Mouse (Mus musculus) CD8-positive naive resting alpha-beta T cell, adult 2 months (primary cell): Measurements from ENCODE around the gene Olfr1369-ps1.
"Not testable (repeated sequence)": the region's sequence is repeated elsewhere in the genome, so short reads cannot be mapped to it uniquely, and the experiment has no call there.

Source experiments
- DNase-seq, 2 experiments: peaks; one replicate each; pipeline ENCODE4 v3.0.0; 2022; ENCODE audit warnings: low read depth in 2 of 2, low spot score in 2 of 2

Gene Olfr1369-ps1

DNA sequence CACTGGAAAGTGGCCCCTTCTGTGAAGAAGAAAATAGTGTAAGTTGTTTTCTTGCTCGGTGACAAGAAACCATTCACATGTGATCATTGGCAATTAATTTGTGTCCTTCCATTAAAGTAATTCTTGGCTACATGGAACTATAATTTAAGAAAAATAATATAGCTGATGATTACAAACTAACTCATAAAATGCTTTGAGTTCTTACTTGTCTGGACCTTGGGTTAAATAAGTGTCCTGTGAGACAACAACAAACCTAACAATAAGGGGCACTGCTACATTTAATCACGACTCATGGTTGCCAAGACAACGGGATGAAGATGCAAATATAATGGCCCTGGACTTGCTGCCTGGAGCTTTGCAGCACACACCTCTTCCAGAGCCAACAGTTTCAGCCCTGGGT is at the start of gene Olfr1369-ps1:
Gene Olfr1369-ps1, plus strand, starts transcription at position 301 of the 400 bp plus-strand sequence.
- not testable (repeated sequence) for DNase-seq

DNA sequence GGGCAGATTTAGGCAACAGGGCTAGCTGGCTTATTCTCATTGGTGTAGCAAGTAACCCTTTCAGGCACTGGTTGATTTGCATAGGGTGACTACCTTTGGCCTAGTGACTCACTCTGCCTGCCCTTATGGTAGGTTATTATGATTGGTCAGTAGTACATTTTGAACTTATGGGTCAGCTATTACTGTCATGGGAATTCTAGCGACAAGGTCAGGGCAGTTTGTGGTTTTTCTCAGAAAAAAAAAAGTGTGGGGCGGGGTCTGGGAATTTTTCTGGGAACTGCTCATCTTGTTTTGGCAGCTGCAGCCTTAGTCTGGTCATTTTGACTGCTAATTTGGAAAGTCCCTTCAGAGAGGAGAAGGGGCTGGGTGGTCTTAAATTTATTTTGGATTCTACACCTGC is 45.3 kb upstream of the Olfr1369-ps1 start:
- no peak for DNase-seq

DNA sequence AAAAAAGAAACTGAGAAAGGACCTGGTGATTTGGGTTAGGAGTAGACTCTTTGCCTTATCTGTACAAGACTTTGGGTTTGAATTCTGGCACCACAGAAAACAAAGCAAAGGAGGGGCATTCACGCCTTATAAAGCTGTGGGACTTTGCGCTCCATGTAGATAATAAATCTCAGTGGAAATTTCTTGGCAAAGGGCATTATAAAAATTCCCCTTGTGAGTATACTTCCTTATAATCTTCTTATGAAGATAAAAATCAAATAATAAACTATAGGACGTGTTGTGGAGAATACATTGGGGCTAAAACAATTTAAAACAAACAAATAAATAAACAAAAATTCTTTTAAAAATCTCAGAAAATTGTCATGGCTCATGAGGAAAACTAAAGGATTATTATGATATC is 36.4 kb upstream of the Olfr1369-ps1 start, which contains the start of gene Olfr1370:
Gene Olfr1370, minus strand, starts transcription at position 101 of the 400 bp plus-strand sequence.
- no peak for DNase-seq

DNA sequence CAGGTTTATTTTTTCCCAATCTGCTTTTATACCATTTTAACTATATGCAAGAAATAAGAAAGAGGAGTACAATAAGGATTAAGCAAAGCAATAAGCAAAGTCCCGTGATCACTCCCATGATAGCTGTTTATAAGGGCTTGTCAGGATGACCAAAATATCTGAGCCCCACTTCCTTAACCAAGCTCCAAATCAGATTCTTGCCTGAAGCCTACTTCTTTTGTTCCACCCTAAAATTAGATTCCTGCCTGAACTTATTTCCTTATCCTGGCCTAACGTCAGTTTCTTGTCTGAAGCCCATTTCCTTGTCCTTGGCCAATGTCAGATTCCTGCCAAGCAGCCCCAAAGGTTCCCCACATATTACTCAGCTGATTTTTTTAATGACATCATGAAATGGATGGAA is 28.6 kb upstream of the Olfr1369-ps1 start:
- DNase-seq, result no peak

- no peak for DNase-seq
Measured at GRCm38 (mm10) chr13:21109759-21110158, 1.5 kb upstream of the Olfr1369-ps1 start.

DNA sequence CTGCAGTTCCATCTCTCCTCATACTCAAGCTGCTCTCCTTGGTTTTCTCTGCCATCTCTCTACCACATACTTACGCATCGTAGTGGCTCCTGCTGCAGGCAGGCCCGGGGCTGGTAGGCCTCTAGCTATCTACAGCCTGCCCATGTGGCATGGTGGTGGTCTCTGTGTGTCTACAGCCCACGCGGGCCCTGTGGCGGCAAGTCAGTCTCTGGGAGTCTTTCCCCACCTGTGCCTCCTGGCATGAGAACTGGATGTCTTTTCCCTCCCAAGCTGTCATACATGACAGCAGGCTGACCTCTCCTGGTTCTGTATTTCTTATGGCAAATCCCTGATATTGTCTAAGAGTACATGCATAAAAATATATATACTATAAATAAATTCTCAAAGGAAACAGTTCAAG is 842 bp upstream of the Olfr1369-ps1 start:
- DNase-seq, result no peak

DNA sequence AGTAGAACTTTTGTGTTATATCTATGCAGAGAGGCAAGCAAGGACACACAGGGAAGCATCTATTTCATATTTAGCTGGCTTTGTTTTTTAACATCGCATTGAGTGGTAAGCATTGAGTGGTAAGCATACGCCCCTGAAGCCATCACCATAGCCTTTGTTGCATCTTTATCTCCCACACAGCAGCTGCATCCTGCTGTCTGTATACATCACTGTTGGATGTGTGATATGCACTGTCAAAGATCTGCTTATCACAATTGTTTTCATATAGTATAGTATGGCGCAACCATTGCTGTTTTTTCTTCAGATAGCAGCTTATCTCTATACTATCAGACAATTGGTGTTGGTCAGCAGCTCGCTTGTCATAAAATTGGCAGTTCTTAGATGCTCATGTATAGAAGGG is 2.8 kb downstream of the Olfr1369-ps1 start:
- no peak for DNase-seq

DNA sequence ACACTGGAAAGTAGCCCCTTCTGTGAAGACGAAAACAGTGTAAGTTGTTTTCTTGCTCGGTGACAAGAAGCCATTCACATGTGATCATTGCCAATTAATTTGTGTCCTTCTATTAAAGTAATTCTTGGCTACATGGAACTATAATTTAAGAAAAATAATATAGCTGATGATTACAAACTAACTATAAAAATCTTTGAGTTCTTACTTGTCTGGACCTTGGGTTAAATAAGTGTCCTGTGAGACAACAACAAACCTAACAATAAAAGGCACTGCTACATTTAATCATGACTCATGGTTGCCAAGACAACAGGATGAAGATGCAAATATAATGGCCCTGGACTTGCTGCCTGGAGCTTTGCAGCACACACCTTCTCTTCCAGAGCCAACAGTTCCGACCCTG is 18.1 kb downstream of the Olfr1369-ps1 start, which contains the start of gene Olfr263:
Gene Olfr263, plus strand, starts transcription at position 301 of the 400 bp plus-strand sequence.
- DNase-seq, result not testable (repeated sequence)

GRCm38 (mm10) chr13:21142421-21142820 is 31.1 kb downstream of the Olfr1369-ps1 start:
- DNase-seq, result no peak

DNA sequence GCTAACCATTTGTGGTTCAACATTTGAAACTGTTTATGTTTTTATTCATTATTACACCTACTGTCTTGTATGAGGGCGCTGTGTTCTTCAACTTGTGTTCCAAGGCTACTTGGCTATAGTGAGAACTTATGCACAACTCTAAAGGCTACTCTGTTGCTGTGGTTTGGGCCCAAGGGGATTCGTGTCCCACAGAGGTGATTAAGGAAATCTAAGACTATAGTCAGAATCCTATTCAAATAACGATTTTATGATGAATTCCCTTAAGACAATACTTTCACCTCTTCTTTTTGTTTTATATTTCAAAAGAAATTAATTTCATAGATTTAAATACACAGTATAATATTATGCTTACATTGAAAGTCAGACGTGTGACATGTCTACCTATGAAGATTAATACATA is 34.5 kb downstream of the Olfr1369-ps1 start, which contains the start of gene Olfr1368:
Gene Olfr1368, minus strand, starts transcription at position 101 of the 400 bp plus-strand sequence.
- no peak for DNase-seq

DNA sequence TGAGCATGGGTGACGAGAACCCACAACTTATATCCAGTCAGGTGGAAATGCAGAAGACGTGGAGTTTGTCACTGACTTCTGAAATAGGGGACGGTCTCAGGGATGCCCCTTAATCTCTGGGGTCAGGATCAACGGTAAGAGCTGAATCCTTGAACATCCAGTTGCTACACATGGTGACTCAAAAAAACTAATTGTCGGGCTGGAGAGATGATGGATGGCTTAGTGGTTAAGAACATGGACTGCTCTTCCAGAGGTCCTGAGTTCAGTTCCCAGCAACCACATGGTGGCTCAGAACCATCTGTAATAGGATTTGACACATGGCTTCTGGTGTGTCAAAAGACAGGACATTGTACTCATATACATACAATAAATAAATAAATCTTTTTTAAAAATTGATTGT is 44.6 kb downstream of the Olfr1369-ps1 start:
- DNase-seq, result no peak

GRCm38 (mm10) chr13:21158071-21158470 is 46.8 kb downstream of the Olfr1369-ps1 start:
- no peak for DNase-seq

- DNase-seq, result peak; percentile 82 to 90
Measured at GRCm38 (mm10) chr13:21158785-21159474, 47.6 kb downstream of the Olfr1369-ps1 start.

GRCm38 (mm10) chr13:21159475-21159819 is 48.2 kb downstream of the Olfr1369-ps1 start:
- peak in 1 of 2 experiments; percentile 28 for DNase-seq

DNA sequence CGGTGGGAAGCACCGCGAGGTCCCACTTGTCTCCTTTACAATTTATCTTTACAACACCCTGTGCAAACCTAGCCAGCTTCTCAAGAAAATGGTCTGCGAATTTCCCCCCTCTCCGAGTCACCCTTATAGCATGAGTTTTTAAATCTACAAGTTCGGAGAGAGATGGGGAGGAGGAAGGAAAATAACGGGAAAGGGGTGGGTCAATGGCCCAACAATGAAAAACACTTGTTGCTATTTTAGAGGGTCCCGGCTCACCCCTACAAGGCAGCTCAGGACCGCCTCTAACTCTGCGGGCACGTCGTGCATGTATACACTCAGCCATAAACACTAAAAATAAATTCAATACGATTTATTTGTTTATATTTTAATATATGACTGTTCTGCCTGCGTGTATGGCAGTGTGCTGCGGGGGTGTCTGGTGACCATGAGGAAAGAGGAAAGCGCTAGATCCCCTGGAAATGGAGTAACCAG is 48.8 kb downstream of the Olfr1369-ps1 start:
- DNase-seq, result peak; percentile 14 to 24

GRCm38 (mm10) chr13:21160657-21161590 is 49.6 kb downstream of the Olfr1369-ps1 start:
- DNase-seq, result peak; percentile 94 to 95

DNA sequence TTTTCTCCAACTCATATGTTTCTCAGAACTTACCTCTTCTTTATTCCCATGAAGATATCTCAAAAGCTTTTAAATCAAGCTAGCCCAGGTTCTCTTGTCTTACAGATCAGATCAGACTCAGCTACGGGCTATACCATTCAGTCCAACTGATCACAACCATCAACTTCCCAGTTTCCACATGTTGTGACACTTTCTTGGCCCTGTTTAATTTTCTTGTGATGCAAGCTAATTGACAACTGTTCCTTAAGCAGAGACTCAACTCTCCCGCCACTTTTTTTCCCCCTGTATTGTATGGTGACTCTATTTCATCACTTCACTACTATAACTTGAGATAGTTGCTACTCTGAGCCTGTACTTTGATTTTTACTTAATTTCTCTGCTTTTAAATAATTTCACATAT is 50.3 kb downstream of the Olfr1369-ps1 start:
- no peak for DNase-seq

DNA sequence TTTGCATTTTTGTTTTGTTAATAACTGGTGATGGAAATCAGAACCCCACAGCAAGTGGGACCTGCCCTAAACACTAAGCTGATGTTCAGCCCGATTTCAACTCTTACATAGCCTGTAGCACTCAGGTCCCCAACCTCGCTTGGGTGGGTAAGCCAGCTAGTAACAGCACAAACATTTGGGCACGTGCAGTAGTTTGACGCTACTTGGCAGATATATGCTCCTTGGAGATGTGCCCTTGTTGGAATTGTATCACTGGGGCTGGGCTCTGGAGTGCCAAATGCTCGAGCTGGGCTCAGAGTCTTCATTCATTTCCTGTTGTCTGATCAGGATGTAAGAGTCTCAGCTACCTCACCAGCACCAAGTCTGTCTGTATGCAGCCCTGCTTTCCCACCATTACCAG is 51.3 kb downstream of the Olfr1369-ps1 start:
- no peak for DNase-seq

GRCm38 (mm10) chr13:21166936-21167909 is 55.9 kb downstream of the Olfr1369-ps1 start:
- peak; percentile 80 to 86 for DNase-seq

DNA sequence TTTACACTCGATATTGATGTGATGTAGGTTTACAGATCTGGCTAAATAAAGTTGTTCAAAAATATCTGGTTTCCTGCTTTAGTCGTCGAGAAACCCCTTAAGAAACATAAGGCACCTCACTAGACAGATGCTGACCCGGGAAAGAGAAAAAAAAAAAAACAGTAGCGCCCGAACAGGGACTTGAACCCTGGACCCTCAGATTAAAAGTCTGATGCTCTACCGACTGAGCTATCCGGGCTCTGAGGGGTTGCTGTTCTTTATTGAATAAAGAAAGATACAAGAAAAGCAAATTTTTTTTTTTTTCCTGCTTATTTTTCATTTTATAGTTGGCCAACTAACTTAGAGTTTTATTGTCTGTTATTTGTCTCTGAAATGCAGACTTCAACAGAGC is 56.6 kb downstream of the Olfr1369-ps1 start:
- peak; percentile 39 to 44 for DNase-seq
